Mouse (Mus musculus) retina, embryonic 14.5 days (tissue): Measurements from ENCODE around the gene Tmcc1.

Source experiments
- DNase-seq: peaks from one replicate; pipeline ENCODE4 v3.0.0-alpha.2; 2015; ENCODE audit warnings: low spot score

Tmcc1 gene

GRCm38 (mm10) chr6:115971273-115972060, 221.8 kb downstream of the Tmcc1 start:
- no peak for DNase-seq

- DNase-seq, result no peak
Observed at GRCm38 (mm10) chr6:115969952-115970351, 223.3 kb downstream of the Tmcc1 start.

GRCm38 (mm10) chr6:115969103-115969502, 224.2 kb downstream of the Tmcc1 start:
- DNase-seq, result no peak

GRCm38 (mm10) chr6:115968700-115969099, 224.6 kb downstream of the Tmcc1 start:
- peak; percentile 45 for DNase-seq
